Mouse (Mus musculus): ENCODE results near the gene Echdc3. TPM values are rescaled to one million over a fixed set of nuclear protein-coding genes. Genes with fewer than 3 reads are reported as not detected.
A peak's percentile ranks its signal among the peaks of the same experiment; 100 is the strongest.

Gene Echdc3
- polyA plus RNA-seq, 2 experiments = 4.8 to 5.0 TPM

GRCm38 (mm10) chr2:6209116-6209515 is 3.7 kb downstream of the Echdc3 start:
- no peak for TF ChIP-seq POLR2A (IDR thresholded peaks at IDR 0.05; ENCODE audit: borderline replicate concordance, extremely low read depth, insufficient read depth, insufficient read length)
- H3K27ac ChIP-seq (replicated peaks; ENCODE audit: low read depth, low read length) = no peak overlapping the region
- DNase-seq (ENCODE audit: low spot score) = no peak
- 81% methylated on average over 11 of the region's 11 CpGs for WGBS
- H3K36me3 ChIP-seq (ENCODE audit: control insufficient read depth, insufficient read depth, low read length) = no peaks in the 10 kb centered on the region
- no peak overlapping the region for H3K9ac ChIP-seq (ENCODE audit: low read depth, low read length, severe bottlenecking)
- no peak for ATAC-seq (ENCODE audit: low FRiP score, low read depth)
- H3K27me3 ChIP-seq (ENCODE audit: control insufficient read depth, insufficient read depth, low read length) = no peaks in the 10 kb centered on the region
- no peaks in the 10 kb centered on the region for H3K9me3 ChIP-seq (ENCODE audit: control insufficient read depth, low read length)
- H3K4me2 ChIP-seq (replicated peaks; ENCODE audit: low read depth, low read length, severe bottlenecking) = no peak overlapping the region
- H3K4me3 ChIP-seq (replicated peaks; ENCODE audit: low read length) = no peak overlapping the region
- H3K4me1 ChIP-seq (ENCODE audit: control insufficient read depth, insufficient read depth, low read length) = peaks cover 12% of the 10 kb centered on the region

DNA sequence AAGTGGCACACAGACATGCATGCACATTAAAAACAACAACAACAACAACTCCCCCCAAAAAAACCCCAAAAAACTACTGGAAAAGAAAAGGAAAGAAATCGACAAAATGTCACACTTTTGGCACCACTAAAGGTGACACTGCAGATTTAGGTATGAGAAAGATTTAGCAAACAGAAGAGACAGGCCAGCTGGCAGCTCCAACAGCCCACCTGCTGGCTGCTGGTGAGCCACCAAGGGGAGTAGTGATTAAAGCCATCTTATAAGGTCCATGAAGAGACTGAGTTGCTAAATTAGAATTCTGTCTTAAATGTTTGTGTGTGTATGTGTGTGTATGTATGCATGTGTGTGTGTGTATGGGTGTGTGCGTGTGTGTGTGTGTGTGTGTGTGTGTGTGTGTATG is 5.1 kb downstream of the Echdc3 start:
- H3K4me3 ChIP-seq (replicated peaks; ENCODE audit: low read length) = no peak overlapping the region
- no peak for DNase-seq (ENCODE audit: low spot score)
- H3K36me3 ChIP-seq (ENCODE audit: control insufficient read depth, insufficient read depth, low read length) = no peaks in the 10 kb centered on the region
- peaks cover 7% of the 10 kb centered on the region for H3K4me1 ChIP-seq (ENCODE audit: control insufficient read depth, insufficient read depth, low read length)
- no peaks in the 10 kb centered on the region for H3K27me3 ChIP-seq (ENCODE audit: control insufficient read depth, insufficient read depth, low read length)
- H3K4me2 ChIP-seq (replicated peaks; ENCODE audit: low read depth, low read length, severe bottlenecking) = no peak overlapping the region
- H3K9me3 ChIP-seq (ENCODE audit: control insufficient read depth, low read length) = no peaks in the 10 kb centered on the region
- TF ChIP-seq POLR2A (IDR thresholded peaks at IDR 0.05; ENCODE audit: borderline replicate concordance, extremely low read depth, insufficient read depth, insufficient read length) = no peak
- WGBS = 80% methylated on average over 2 of the region's 2 CpGs
- no peak for ATAC-seq (ENCODE audit: low FRiP score, low read depth)
- no peak overlapping the region for H3K9ac ChIP-seq (ENCODE audit: low read depth, low read length, severe bottlenecking)
- no peak overlapping the region for H3K27ac ChIP-seq (replicated peaks; ENCODE audit: low read depth, low read length)

GRCm38 (mm10) chr2:6196363-6196973 is 16.4 kb downstream of the Echdc3 start:
- 43% methylated on average over 10 of the region's 10 CpGs for WGBS
- peaks cover 10% of the 10 kb centered on the region; the same call in 1 of the 2 replicates for H3K4me1 ChIP-seq (ENCODE audit: control insufficient read depth, insufficient read depth, low read length)
- no peak for DNase-seq (ENCODE audit: low spot score)
- no peak overlapping the region for H3K9ac ChIP-seq (ENCODE audit: low read depth, low read length, severe bottlenecking)
- no peak overlapping the region for H3K4me2 ChIP-seq (replicated peaks; ENCODE audit: low read depth, low read length, severe bottlenecking)
- H3K36me3 ChIP-seq (ENCODE audit: control insufficient read depth, insufficient read depth, low read length) = no peaks in the 10 kb centered on the region
- no peak for ATAC-seq (ENCODE audit: low FRiP score, low read depth)
- H3K9me3 ChIP-seq (ENCODE audit: control insufficient read depth, low read length) = no peaks in the 10 kb centered on the region
- H3K4me3 ChIP-seq (replicated peaks; ENCODE audit: low read length) = no peak overlapping the region
- H3K27me3 ChIP-seq (ENCODE audit: control insufficient read depth, insufficient read depth, low read length) = no peaks in the 10 kb centered on the region
- no peak overlapping the region for H3K27ac ChIP-seq (replicated peaks; ENCODE audit: low read depth, low read length)
- no peak for TF ChIP-seq POLR2A (IDR thresholded peaks at IDR 0.05; ENCODE audit: borderline replicate concordance, extremely low read depth, insufficient read depth, insufficient read length)

DNA sequence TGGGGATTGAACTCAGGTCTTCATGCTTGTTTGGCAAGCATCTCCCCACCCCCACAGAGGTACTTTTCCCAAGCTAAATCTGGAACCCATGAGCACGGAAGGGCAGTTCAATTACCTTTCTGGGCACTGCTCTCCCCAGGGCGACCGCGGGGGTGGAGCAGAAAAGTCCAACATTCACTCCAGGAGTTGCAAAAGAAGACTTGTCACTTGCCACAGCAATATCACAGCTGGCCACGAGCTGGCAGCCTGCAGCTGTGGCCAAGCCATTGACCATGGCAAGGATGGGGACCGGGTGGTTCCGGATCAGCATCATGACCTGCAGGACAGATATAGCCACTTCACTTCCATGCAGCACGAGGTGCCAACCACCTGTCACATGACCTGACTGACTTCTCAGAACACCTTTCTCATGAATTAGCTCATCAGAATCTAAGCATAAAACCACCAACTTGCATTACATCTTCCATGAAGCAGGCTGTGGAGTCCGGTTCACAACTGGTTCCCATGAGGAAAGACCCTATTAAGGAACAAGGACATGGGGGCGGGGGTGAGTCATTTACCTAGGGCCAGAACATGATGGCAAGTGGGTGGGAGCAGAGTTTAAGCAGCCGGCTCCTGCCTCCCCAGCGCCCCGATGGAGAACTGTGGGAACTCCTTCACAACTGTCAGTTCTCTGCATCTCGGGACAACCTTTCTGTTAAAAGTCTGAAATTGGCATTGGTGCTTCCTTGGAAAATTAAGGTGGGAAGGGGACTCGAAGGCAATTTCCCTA is 17.2 kb downstream of the Echdc3 start:
- 50% methylated on average over 15 of the region's 15 CpGs for WGBS
- TF ChIP-seq POLR2A (IDR thresholded peaks at IDR 0.05; ENCODE audit: borderline replicate concordance, extremely low read depth, insufficient read depth, insufficient read length) = no peak
- Histone ChIP-seq H3K4me3 (replicated peaks; ENCODE audit: low read length) (no peak overlapping the region), H3K27ac (replicated peaks; ENCODE audit: low read depth, low read length) (no peak overlapping the region), H3K9me3 (ENCODE audit: control insufficient read depth, low read length) (no peaks in the 10 kb centered on the region), H3K9ac (ENCODE audit: low read depth, low read length, severe bottlenecking) (no peak overlapping the region), H3K27me3 (ENCODE audit: control insufficient read depth, insufficient read depth, low read length) (no peaks in the 10 kb centered on the region), H3K4me1 (ENCODE audit: control insufficient read depth, insufficient read depth, low read length) (peaks cover 10% of the 10 kb centered on the region; the same call in 1 of the 2 replicates), H3K4me2 (replicated peaks; ENCODE audit: low read depth, low read length, severe bottlenecking) (no peak overlapping the region), H3K36me3 (ENCODE audit: control insufficient read depth, insufficient read depth, low read length) (no peaks in the 10 kb centered on the region)
- DNase-seq (ENCODE audit: low spot score) (no peak), ATAC-seq (ENCODE audit: low FRiP score, low read depth) (0 out of 2 replicates have a peak, but pooled peaks have one; percentile 25)

GRCm38 (mm10) chr2:6194497-6194896 is 18.3 kb downstream of the Echdc3 start:
- no peak overlapping the region for H3K4me3 ChIP-seq (replicated peaks; ENCODE audit: low read length)
- no peak for ATAC-seq (ENCODE audit: low FRiP score, low read depth)
- no peak for DNase-seq (ENCODE audit: low spot score)
- H3K27ac ChIP-seq (replicated peaks; ENCODE audit: low read depth, low read length) = no peak overlapping the region
- peaks cover 10% of the 10 kb centered on the region; the same call in 1 of the 2 replicates for H3K4me1 ChIP-seq (ENCODE audit: control insufficient read depth, insufficient read depth, low read length)
- no peaks in the 10 kb centered on the region for H3K27me3 ChIP-seq (ENCODE audit: control insufficient read depth, insufficient read depth, low read length)
- H3K36me3 ChIP-seq (ENCODE audit: control insufficient read depth, insufficient read depth, low read length) = no peaks in the 10 kb centered on the region
- H3K4me2 ChIP-seq (replicated peaks; ENCODE audit: low read depth, low read length, severe bottlenecking) = no peak overlapping the region
- H3K9ac ChIP-seq (ENCODE audit: low read depth, low read length, severe bottlenecking) = no peak overlapping the region
- TF ChIP-seq POLR2A (IDR thresholded peaks at IDR 0.05; ENCODE audit: borderline replicate concordance, extremely low read depth, insufficient read depth, insufficient read length) = no peak
- no peaks in the 10 kb centered on the region for H3K9me3 ChIP-seq (ENCODE audit: control insufficient read depth, low read length)
- 81% methylated on average over 7 of the region's 7 CpGs for WGBS

Data from limb, embryonic 14.5 days (tissue).